Mouse (Mus musculus): ENCODE data around the gene Atp6v1g2.

The Atp6v1g2 gene

GRCm38 (mm10) chr17:35254241-35255098 is 21.0 kb downstream of the Atp6v1g2 start:
- peak; percentile 60 to 78 for DNase-seq (ENCODE audit: low spot score in 2 of 2)

- DNase-seq (ENCODE audit: low spot score in 2 of 2): no peak
These were observed 21.8 kb downstream of the Atp6v1g2 start for GRCm38 (mm10) chr17:35255301-35255700.

GRCm38 (mm10) chr17:35255704-35256103 is 22.2 kb downstream of the Atp6v1g2 start:
- no peak for DNase-seq (ENCODE audit: low spot score in 2 of 2)

DNA sequence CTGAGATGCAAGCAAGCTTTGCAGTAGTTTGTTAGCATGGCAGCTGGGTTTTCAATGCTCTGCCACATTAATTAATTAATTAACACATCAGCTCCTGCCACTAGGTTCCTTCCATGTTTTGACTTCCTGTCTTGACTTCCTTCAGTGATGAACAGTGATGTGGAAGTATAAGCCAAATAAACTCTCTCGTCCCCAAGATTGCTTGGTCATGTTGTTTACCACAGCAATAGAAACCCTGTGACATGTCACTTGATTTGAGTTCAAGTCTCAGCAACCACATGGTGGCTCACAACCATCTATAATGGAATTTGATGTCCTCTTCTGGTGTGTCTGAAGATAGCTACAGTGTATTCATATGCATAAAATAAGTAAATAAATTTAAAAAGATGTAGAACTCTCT is 23.9 kb downstream of the Atp6v1g2 start:
- no peak for DNase-seq (ENCODE audit: low spot score in 2 of 2)

- DNase-seq (ENCODE audit: low spot score in 2 of 2): peak; percentile 94 to 97
These were observed 24.5 kb downstream of the Atp6v1g2 start for GRCm38 (mm10) chr17:35257824-35258491.

GRCm38 (mm10) chr17:35258492-35259478 is 25.3 kb downstream of the Atp6v1g2 start:
- peak; percentile 58 to 65 for DNase-seq (ENCODE audit: low spot score in 2 of 2)

- DNase-seq (ENCODE audit: low spot score in 2 of 2): no peak
These were observed 26.2 kb downstream of the Atp6v1g2 start for GRCm38 (mm10) chr17:35259621-35260020.

DNA sequence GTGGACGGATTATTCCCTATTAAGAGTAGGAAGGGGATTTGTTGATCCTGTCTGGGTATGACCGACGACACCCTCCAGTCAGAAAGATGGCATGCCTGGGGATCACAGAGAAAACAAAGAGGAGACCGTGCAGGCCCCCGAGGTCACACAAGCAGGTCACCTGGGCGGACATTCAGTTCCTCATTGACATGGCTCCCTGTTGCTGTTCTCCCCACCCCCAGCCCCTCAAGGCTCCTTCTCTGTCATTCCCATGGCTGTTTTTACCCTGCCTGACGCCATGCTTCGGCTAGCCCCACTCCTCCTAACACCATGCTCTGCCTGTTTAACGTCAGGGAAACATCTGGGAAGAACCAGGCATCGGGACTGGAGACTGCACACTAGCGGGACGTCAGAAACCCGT is 28.2 kb downstream of the Atp6v1g2 start:
- no peak for DNase-seq (ENCODE audit: low spot score in 2 of 2)

GRCm38 (mm10) chr17:35262664-35263522 is 29.4 kb downstream of the Atp6v1g2 start, which contains the start of gene H2-D1:
Gene H2-D1, plus strand, starts transcription at chr17:35262730.
- peak; percentile 98 to 100 for DNase-seq (ENCODE audit: low spot score in 2 of 2)

DNA sequence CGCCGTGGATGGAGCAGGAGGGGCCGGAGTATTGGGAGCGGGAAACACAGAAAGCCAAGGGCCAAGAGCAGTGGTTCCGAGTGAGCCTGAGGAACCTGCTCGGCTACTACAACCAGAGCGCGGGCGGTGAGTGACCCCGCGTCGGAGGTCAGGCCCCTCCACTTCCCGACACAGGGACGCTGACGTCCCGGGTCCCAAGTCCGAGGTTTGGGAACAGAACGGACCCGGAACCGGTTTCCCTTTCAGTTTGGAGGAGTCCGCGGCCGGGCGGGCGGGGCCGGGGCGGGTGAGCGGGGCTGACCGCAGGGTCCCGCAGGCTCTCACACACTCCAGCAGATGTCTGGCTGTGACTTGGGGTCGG is 30.0 kb downstream of the Atp6v1g2 start:
- DNase-seq (ENCODE audit: low spot score in 2 of 2): no peak

DNA sequence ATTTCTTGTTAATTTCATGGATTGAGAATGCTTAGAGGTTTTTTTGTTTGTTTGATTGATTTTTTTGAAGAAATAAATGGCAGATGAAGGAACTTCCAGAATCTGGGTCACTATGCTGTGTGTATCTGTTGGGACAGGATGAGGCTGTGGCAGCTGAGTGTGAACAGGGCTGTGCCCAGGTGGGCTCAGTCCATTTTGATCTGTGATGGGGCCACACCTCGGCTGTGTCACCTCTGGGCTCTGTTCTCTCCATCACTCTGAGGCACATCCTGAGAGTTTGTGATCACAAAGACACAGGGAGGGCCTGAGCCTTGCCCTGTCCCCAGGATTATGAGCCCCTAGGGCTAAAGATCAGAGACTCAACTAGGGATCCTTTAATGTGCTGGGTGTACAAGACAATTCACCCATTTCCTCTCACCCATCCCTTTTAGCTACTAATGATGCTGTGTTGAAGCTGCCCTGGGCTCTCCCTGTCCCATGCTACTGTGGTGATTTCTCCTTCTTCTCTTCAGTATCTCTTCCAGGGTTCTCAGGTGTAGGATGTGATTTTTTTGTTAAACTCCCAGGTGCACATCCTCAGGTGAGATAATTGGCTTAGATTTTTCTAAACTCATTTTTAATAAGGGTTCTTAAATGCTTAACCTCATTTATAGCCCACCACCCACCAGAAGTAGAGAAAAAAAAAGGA is 34.1 kb downstream of the Atp6v1g2 start:
- DNase-seq (ENCODE audit: low spot score in 2 of 2): no peak

- DNase-seq (ENCODE audit: low spot score in 2 of 2): peak; percentile 27 to 53
These were observed 36.3 kb downstream of the Atp6v1g2 start for GRCm38 (mm10) chr17:35269653-35270347.

DNA sequence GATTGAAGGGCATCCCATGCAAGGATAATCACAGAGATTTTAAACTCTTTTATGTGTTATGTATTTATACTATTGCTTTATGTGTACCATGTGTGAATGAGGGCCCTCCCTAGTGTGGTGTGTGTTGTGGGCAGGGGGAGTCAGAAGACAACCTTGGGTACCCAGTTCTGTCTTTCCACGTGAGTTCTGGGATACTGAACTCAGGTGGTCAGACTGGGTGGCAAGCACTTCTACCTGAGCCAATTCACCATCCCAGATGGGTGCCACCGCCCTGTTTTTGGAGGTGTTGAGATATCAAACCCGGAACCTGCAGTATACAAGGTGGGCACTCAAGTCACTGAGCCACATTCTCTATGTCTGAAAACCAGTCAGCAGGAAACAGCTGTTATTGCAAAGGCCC is 38.8 kb downstream of the Atp6v1g2 start:
- no peak for DNase-seq (ENCODE audit: low spot score in 2 of 2)

- DNase-seq (ENCODE audit: low spot score in 2 of 2): peak; percentile 73 to 84
These were observed 41.3 kb downstream of the Atp6v1g2 start for GRCm38 (mm10) chr17:35274770-35275169.

DNA sequence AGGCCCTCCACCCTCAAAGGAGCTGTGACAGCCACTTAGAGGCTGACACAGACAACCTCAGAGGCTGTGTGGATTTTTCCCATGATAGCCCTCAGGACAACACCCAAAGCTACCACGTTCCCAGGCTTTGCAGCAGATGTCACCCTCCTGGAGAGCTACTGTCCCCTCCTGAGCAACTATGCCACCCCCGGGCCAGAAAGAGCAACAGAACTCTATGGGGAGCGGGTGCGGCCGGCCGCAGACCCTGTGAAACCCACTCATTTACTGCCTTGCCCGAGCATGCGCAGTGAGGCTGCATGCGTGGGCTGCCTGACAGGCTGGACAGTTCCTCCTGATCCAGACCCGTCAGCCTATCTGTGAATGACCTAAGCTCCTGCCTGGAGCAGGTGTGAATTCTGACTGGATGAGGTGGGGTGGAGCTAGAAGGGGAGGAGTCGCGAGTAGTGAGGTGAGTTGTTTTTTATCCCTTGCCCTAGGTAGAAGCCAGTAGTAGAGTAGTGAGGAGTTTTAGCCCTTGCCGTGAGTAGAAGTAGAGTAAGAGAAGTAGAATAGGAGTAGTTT is 42.9 kb downstream of the Atp6v1g2 start:
- DNase-seq (ENCODE audit: low spot score in 2 of 2): no peak

- no peak for DNase-seq (ENCODE audit: low spot score in 2 of 2)
These were observed 44.6 kb downstream of the Atp6v1g2 start for GRCm38 (mm10) chr17:35278049-35278448.

DNA sequence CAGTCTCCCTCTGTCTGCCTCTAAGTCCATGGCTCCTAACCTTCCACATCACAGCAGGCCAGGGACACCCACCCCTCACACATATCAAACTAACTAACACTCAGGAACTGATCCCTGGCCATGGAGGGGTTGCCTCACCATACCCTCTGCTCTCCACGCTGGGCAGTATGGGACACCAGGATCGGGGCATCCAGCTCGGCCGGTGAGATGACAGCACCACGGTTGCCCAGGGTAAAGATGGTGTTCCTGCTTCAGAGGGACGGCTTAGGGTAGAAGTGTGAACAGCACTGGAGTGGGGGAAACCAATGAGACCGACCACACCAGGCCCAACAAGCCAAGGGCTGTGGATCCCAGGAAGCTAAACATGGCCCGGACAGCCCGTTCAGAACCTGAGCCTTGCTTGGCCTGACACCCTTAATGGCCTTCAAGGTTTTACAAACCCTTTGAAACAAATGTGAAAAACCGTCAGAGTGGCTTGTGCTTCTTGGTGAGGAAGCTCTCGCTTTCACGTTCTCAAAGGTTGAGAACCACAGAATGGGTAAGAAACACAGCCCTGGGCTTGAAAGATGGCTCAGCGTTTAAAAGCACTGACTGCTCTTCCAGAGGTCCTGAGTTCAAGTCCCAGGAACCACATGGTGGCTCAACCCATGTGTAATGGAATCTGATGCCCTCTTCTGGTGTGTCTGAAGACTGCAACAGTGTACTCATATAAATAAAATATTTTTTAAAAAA is 45.7 kb downstream of the Atp6v1g2 start:
- no peak for DNase-seq (ENCODE audit: low spot score in 2 of 2)

- DNase-seq (ENCODE audit: low spot score in 2 of 2): no peak
These were observed 46.8 kb downstream of the Atp6v1g2 start for GRCm38 (mm10) chr17:35280276-35280675.

GRCm38 (mm10) chr17:35285431-35285830 is 52.0 kb downstream of the Atp6v1g2 start:
- DNase-seq (ENCODE audit: low spot score in 2 of 2): no peak

Measured in spleen, postnatal 14 days (tissue).